Mouse (Mus musculus): Measurements from ENCODE around the gene Gm42906.

Gene Gm42906

GRCm38 (mm10) chr5:151296244-151296643 is 131.7 kb downstream of the Gm42906 start:
- DNase-seq = no peak

GRCm38 (mm10) chr5:151293591-151293990 is 134.4 kb downstream of the Gm42906 start:
- no peak for DNase-seq

GRCm38 (mm10) chr5:151292310-151292709 is 135.7 kb downstream of the Gm42906 start:
- DNase-seq = no peak

GRCm38 (mm10) chr5:151286331-151286730 is 141.6 kb downstream of the Gm42906 start:
- DNase-seq = no peak

GRCm38 (mm10) chr5:151279531-151279930 is 148.4 kb downstream of the Gm42906 start:
- DNase-seq = no peak

- DNase-seq = no peak
Observed at GRCm38 (mm10) chr5:151277927-151278326, 150.0 kb downstream of the Gm42906 start.

- no peak for DNase-seq
Observed at GRCm38 (mm10) chr5:151275986-151276385, 152.0 kb downstream of the Gm42906 start.

- DNase-seq = no peak
Observed at GRCm38 (mm10) chr5:151274265-151274664, 153.7 kb downstream of the Gm42906 start.

- no peak for DNase-seq
Observed at GRCm38 (mm10) chr5:151270815-151271214, 157.1 kb downstream of the Gm42906 start.

- no peak for DNase-seq
Observed at GRCm38 (mm10) chr5:151266896-151267634, 160.9 kb downstream of the Gm42906 start.

- DNase-seq = no peak
Observed at GRCm38 (mm10) chr5:151261558-151261957, 166.4 kb downstream of the Gm42906 start.

- peak; percentile 17 for DNase-seq
Observed at GRCm38 (mm10) chr5:151252213-151252612, 175.8 kb downstream of the Gm42906 start.

GRCm38 (mm10) chr5:151251656-151252055 is 176.3 kb downstream of the Gm42906 start:
- DNase-seq = no peak

GRCm38 (mm10) chr5:151248671-151249620 is 179.0 kb downstream of the Gm42906 start:
- DNase-seq = no peak

- DNase-seq = no peak
Observed at GRCm38 (mm10) chr5:151248084-151248483, 179.9 kb downstream of the Gm42906 start.

- DNase-seq = peak; percentile 26
Observed at GRCm38 (mm10) chr5:151247115-151247875, 180.7 kb downstream of the Gm42906 start.

GRCm38 (mm10) chr5:151246287-151246686 is 181.7 kb downstream of the Gm42906 start:
- DNase-seq = peak; percentile 36

- no peak for DNase-seq
Observed at GRCm38 (mm10) chr5:151245571-151245970, 182.4 kb downstream of the Gm42906 start.

- no peak for DNase-seq
Observed at GRCm38 (mm10) chr5:151238730-151239129, 189.2 kb downstream of the Gm42906 start.

GRCm38 (mm10) chr5:151236411-151236810 is 191.6 kb downstream of the Gm42906 start:
- DNase-seq = no peak

- peak; percentile 66 for DNase-seq
Observed at GRCm38 (mm10) chr5:151233400-151234031, 194.4 kb downstream of the Gm42906 start, which contains the start of gene Stard13. Gene Stard13 (minus strand): TSS chr5:151233836.

- DNase-seq = no peak
Observed at GRCm38 (mm10) chr5:151232576-151233299, 195.2 kb downstream of the Gm42906 start.
